Mouse (Mus musculus): ENCODE data around the gene B3gnt9.
A peak's percentile ranks its signal among the peaks of the same experiment; 100 is the strongest.

The B3gnt9 gene

DNA sequence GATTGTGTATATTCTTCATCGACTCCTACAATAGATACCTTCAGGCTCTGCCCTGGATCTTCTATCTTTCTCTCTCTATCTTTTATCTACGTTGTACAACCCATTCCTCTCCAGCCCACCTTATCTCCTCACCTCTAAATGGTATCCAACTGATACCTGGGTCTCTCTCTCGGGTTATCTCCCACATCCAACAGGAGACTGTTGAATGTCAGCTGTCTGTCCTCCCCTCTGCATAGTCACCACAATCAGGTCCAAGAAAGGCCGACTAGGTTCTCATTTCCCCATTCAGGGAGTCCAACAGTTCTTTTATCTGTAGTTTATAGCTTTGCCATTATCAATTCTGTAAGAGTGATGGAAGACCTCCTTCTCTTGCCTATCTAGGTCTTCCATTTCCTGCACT is 27.3 kb upstream of the B3gnt9 start:
- no peak for DNase-seq (ENCODE audit: low spot score in 2 of 2)

GRCm38 (mm10) chr8:105281821-105282220 is 26.9 kb upstream of the B3gnt9 start:
- DNase-seq (ENCODE audit: low spot score in 2 of 2) = no peak

GRCm38 (mm10) chr8:105280567-105280966 is 25.6 kb upstream of the B3gnt9 start:
- DNase-seq (ENCODE audit: low spot score in 2 of 2) = no peak

DNA sequence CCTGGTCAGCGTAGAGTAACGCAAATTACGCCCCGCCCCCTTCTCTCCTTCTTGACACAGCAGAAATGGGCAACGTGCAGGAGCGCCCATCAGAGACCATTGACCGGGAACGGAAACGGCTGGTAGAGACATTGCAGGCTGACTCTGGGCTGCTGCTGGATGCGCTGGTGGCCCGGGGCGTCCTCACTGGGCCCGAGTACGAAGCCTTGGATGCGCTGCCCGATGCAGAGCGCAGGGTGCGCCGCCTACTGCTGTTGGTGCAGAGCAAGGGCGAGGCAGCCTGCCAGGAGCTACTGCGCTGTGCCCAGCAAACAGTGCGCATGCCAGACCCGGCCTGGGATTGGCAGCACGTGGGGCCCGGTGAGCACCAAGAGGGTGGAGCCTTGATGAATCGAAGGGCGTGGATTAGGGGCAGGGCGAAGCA is 24.0 kb upstream of the B3gnt9 start:
- DNase-seq (ENCODE audit: low spot score in 2 of 2) = peak in 1 of 2 experiments; percentile 51

- no peak for DNase-seq (ENCODE audit: low spot score in 2 of 2)
Observed at GRCm38 (mm10) chr8:105276292-105277120, 21.6 kb upstream of the B3gnt9 start.

GRCm38 (mm10) chr8:105275840-105276239 is 20.9 kb upstream of the B3gnt9 start, which contains the start of gene Nol3:
Nol3 (plus strand) TSS chr8:105276140.
- no peak for DNase-seq (ENCODE audit: low spot score in 2 of 2)

GRCm38 (mm10) chr8:105275387-105275786 is 20.4 kb upstream of the B3gnt9 start:
- no peak for DNase-seq (ENCODE audit: low spot score in 2 of 2)

GRCm38 (mm10) chr8:105270916-105271186 is 15.9 kb upstream of the B3gnt9 start:
- DNase-seq (ENCODE audit: low spot score in 2 of 2) = no peak

- no peak for DNase-seq (ENCODE audit: low spot score in 2 of 2)
Observed at GRCm38 (mm10) chr8:105270101-105270915, 15.4 kb upstream of the B3gnt9 start.

- DNase-seq (ENCODE audit: low spot score in 2 of 2) = peak; percentile 46 to 49
Observed at GRCm38 (mm10) chr8:105269461-105269947, 14.6 kb upstream of the B3gnt9 start, which contains the start of gene Hsf4. Hsf4 (plus strand) TSS chr8:105269801.

DNA sequence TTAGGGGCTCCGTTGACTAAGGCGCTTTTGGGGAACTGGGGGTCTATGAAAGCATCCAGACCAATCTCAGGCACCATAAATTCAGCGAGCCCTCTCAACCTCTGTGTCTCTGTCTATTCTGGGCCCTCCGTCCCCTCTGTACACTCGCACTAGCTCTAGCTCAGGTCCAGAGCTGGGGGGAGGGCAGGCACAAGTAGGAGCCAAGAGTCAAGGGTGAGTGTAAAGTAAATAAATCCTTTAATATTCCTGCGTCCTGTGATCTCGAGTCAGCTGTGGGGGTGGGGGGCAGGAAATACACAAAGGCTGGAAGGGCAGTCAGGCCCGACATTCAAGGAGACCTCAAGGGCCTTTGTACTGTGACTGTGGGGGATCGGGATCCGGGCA is 14.1 kb upstream of the B3gnt9 start:
- no peak for DNase-seq (ENCODE audit: low spot score in 2 of 2)

- DNase-seq (ENCODE audit: low spot score in 2 of 2) = no peak
Observed at GRCm38 (mm10) chr8:105268342-105269074, 13.6 kb upstream of the B3gnt9 start.

- peak; percentile 71 to 75 for DNase-seq (ENCODE audit: low spot score in 2 of 2)
Observed at GRCm38 (mm10) chr8:105266775-105267174, 11.8 kb upstream of the B3gnt9 start.

GRCm38 (mm10) chr8:105265128-105265527 is 10.2 kb upstream of the B3gnt9 start:
- peak; percentile 75 to 76 for DNase-seq (ENCODE audit: low spot score in 2 of 2)

GRCm38 (mm10) chr8:105264024-105264982 is 9.3 kb upstream of the B3gnt9 start, which contains the start of the genes Tradd and Fbxl8:
Tradd (minus strand) TSS chr8:105264609.
Fbxl8 (plus strand) TSS chr8:105264648.
- peak; percentile 80 to 81 for DNase-seq (ENCODE audit: low spot score in 2 of 2)

DNA sequence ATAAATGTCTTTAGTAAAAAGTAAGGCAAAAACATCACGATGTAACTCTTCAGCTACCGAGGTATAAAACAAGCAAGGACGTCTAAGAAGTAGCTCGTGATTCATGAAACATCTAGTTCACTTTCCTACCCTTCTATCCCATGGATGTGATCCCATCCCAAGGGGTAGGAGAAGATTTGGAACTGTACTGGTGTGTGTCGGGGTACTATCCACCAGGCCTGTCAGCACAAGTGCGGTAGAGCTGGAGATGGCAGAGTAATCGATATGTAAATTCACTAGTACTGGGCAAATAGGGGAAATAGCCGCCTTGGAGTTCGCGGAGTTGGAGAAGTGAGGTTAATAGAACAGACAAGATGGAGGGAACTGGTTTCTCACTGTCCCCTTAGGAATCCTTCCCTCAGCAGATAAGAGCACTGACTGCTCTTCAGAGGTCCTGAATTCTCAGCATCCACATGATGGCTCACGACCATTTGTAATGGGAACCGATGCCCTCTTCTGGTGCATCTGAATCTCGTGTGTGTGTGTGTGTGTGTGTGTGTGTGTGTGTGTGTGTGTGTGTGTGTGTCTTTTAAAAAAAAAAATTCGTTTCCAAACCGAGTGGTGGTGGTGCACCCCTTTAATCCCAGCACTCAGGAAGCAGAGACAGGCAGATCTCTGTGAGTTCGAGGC is 8.4 kb upstream of the B3gnt9 start:
- DNase-seq (ENCODE audit: low spot score in 2 of 2) = no peak

GRCm38 (mm10) chr8:105261326-105261980 is 6.5 kb upstream of the B3gnt9 start:
- DNase-seq (ENCODE audit: low spot score in 2 of 2) = no peak

- DNase-seq (ENCODE audit: low spot score in 2 of 2) = no peak
Observed at GRCm38 (mm10) chr8:105260371-105261099, 5.6 kb upstream of the B3gnt9 start.

Data from spleen, postnatal 36 days (tissue).